Mouse (Mus musculus): ENCODE results near the gene Iqgap2. TPM values are rescaled to one million over a fixed set of nuclear protein-coding genes. Genes with fewer than 3 reads are reported as not detected.
A peak's percentile ranks its signal among the peaks of the same experiment; 100 is the strongest.

Gene Iqgap2
- total RNA-seq, 2 experiments from 2014 or later = 3.1 to 3.3 TPM

- no peak for DNase-seq
- intact Hi-C loops (cut with DNase I) = no loop called here
Measured at GRCm38 (mm10) chr13:95679078-95679477, 212.6 kb downstream of the Iqgap2 start.

GRCm38 (mm10) chr13:95672372-95672771 lies 219.3 kb downstream of the Iqgap2 start:
- intact Hi-C loops (cut with DNase I) = no loop called here
- no peak for DNase-seq

- no peak for DNase-seq
- intact Hi-C loops (cut with DNase I) = no loop called here
Measured at GRCm38 (mm10) chr13:95671108-95671897, 220.4 kb downstream of the Iqgap2 start.

GRCm38 (mm10) chr13:95670534-95670933 lies 221.2 kb downstream of the Iqgap2 start:
- DNase-seq = no peak
- intact Hi-C loops (cut with DNase I) = no loop called here

DNA sequence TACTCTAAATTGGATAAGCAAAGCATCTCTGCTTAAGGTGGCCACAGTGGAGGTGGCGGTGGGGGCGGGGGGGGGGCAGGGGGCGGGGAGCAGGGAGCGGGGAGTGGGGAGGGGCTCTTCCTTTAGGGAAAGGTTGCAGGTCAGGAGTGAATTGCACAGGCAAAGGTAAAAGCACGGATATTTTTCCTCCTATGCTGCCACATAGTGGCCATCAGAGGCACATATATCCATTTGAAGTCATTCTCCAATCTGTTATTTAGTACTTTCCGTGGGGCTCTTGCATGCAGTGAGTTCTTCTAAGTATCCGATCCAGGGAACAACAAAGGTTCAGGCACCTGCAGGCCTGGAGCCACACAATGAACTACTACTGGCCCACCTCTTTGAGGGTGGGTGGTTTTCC lies 224.5 kb downstream of the Iqgap2 start:
- DNase-seq = peak; percentile 13 to 42
- intact Hi-C loops (cut with DNase I) = loop anchor here (1.0 to 2.0 kb wide), 3 partner anchors 50 to 104 kb away; no protein-coding TSS in a partner anchor

DNA sequence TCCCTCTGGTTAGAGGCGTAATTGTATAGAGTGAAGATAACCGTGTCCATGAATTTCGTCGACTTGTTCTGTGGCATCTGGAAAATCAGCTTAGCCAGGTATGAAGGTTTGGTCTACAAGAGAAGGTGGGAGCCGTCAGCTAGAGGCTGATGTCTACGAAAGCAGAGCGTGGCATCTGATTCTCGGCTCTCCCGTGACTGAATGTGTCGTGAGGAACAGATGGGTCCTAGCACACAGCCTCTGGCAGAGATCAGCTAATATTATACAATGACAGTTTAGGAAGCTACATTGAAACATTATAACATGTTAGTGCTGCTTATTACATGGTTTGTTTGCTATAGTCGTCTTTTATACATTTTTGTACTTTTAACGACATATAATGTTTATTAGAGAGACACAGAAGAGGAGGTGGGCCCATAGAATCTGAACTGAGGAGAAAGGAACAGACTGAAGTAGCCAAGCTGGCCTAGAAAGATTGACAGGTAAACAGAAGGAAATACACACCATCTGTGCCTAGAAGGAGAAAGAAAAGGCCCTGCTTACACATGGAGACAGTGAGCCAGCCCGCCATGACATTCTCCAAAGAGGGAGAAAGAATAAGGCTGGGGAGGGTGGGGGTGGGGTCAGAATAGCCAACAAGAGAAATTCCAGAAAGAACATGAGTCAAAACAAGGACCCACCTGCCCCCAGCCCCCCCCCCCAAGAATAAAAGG lies 225.9 kb downstream of the Iqgap2 start:
- no peak for DNase-seq
- intact Hi-C loops (cut with DNase I) = loop anchor here (2.0 kb wide), 2 partner anchors 49 to 55 kb away; no protein-coding TSS in a partner anchor

DNA sequence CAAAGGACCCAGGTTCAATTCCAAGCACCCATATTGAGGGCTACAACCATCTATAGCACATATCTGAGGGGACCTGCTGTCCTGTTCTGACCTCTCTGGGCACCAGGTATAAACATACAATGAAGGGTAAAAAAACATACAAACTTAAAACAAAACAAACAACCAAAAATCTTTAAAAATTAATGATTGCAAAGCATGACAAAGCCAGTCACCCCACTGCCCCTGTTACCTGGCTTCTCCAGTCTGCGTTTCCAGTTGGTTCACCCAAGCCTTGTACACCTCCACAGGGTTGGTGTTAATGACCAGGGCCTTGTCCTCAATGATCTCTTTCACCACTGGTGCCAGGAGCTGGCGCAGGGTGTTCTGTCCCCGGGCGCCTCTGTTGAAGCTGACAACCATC lies 227.9 kb downstream of the Iqgap2 start:
- intact Hi-C loops (cut with DNase I) = no loop called here
- DNase-seq = no peak

GRCm38 (mm10) chr13:95659432-95659831 lies 232.3 kb downstream of the Iqgap2 start:
- intact Hi-C loops (cut with DNase I) = loop anchor here (2.0 kb wide), 1 partner anchor 41 kb away; the partner anchor contains the start of gene F2r
- DNase-seq = no peak

DNA sequence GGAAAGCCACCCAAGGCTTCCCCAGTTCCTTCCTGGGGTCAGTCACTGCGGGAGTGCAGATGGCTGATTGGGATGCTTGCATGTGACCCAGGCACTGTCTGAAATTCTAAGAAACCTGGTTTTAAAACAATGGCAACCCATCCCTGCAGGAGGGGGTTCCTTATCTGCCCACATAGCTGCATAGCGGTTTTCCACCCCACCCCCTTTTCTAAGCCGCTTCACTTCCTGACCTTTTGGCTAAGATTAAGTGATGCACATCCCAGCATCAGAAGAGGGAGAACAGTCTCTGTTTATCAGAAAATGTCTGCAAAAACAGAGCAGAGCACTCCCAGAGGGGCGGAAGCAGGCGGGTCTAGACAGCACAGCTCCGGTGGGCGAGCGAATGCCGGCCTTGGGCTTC lies 234.6 kb downstream of the Iqgap2 start:
- intact Hi-C loops (cut with DNase I) = no loop called here
- no peak for DNase-seq

DNA sequence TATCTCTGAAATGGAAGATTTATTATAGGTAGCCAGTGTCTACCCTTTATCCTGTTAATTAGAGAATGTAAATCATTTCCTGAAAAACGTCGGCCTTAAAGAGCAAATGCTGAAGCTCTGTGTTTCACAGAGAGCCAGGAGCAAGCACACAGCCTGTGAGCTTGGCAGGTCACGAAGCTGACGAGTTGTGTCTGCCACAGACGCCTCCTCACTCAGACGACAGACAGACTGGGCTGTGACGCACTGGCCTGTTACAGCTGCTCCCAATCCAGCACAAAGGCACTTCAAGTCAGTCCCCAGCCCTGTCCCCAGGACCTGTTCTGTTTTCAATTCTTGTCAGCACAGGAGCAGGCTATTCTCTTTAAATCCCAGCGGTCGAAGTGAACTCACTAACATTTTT lies 236.4 kb downstream of the Iqgap2 start:
- intact Hi-C loops (cut with DNase I) = no loop called here
- DNase-seq = peak in 1 of 2 experiments; percentile 29

- DNase-seq = no peak
- intact Hi-C loops (cut with DNase I) = no loop called here
Measured at GRCm38 (mm10) chr13:95653696-95654095, 238.0 kb downstream of the Iqgap2 start.

GRCm38 (mm10) chr13:95651870-95652668 lies 239.7 kb downstream of the Iqgap2 start:
- no peak for DNase-seq
- intact Hi-C loops (cut with DNase I) = no loop called here

DNA sequence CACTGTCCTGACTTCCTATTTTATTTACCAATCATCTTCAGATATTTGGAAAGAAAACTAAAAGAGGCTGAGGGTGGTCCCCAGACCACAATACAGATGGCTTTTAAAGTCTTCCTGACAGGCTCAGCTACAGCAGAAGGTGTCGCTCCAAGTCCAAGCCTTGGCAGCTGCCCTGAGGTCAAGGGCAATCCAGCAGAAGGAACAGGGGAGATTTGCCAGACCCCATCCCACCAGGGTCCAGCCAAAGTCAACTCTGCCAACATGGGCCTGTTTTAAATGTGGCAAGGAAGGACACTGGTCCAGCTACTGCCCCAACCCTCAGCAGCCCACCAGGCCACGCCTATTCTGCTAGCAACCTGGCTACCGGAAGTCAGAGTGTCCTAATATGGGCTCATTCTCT lies 241.8 kb downstream of the Iqgap2 start:
- DNase-seq = no peak
- intact Hi-C loops (cut with DNase I) = no loop called here

GRCm38 (mm10) chr13:95647248-95647647 lies 244.5 kb downstream of the Iqgap2 start:
- intact Hi-C loops (cut with DNase I) = no loop called here
- DNase-seq = no peak

DNA sequence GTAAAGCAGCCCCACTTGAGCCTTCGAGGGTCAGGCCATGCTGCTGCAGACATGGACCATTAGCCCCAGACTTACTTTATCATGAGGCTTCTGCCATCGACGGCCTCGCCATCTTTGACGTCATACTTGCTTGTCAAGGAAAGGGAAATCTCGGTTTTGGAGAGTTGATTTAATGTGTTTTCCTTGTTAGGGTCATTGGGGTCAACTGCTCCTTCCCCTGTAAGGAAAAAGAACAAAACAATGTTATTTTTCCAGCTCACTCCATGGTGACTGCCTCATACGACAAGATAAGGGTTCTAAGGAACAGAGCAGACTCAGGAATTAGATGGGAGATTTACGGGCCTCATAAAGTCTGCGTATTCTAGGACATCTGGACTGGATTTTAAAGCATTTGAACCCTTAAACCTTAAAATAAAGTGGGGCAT lies 245.0 kb downstream of the Iqgap2 start:
- intact Hi-C loops (cut with DNase I) = no loop called here
- DNase-seq = no peak

DNA sequence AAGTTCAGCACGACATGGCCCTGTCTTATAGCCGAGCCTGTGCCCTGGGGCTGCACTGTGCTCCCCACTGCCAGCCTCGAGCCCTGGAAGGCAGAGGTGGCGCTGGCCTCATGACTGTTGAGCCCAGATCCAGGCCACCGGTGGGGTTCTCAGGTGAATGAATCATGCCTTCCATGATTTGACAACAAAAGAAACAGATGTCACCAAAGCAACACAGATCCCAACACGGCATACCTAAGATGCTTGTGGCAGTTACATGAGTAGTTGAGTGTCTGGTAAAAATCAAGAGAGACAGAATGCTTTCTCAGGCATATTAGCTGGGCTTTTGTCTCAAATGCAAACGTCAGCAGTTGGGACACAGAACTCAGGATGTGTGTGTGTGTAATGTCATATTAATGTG lies 248.0 kb downstream of the Iqgap2 start:
- intact Hi-C loops (cut with DNase I) = no loop called here
- no peak for DNase-seq

- no peak for DNase-seq
- intact Hi-C loops (cut with DNase I) = no loop called here
Measured at GRCm38 (mm10) chr13:95641061-95641986, 250.4 kb downstream of the Iqgap2 start.

- no peak for DNase-seq
- intact Hi-C loops (cut with DNase I) = no loop called here
Measured at GRCm38 (mm10) chr13:95640408-95640807, 251.3 kb downstream of the Iqgap2 start.

DNA sequence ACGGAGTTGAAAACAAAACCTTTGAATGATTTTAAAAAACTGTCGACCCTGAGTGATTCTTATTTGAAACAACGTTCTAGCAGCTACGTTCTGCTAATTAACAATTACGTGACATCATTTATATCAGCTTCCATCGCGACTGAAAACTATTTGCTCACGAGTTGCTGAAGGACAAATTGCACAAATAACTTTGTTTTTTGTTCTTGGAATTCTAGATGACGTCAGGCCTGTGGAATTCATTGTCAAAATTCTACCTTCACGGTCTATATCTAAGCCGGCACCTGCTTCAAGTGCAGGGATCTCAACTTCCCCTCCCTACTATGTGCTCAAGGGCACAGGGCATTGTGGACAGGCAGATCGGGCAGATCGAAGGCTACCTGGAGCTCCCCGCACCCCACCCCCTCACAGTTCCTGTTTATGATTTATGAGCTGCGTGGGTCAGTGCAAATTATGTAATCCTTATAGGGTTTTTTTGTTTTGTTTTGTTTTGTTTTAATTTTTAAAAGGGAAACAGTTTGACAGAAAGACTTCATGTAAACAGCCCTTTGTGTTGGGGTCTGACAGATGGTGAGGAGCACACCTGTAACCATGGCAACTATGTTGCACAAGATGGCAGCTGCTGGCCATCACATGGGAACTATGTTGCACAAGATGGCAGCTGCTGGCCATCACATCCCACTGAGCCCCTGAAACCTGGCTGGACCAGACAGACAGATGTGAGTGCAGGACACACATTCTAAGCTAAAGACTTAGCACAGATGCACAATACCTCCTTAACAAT lies 252.2 kb downstream of the Iqgap2 start:
- intact Hi-C loops (cut with DNase I) = no loop called here
- DNase-seq = no peak
